Mouse (Mus musculus) hindbrain, embryonic 13.5 days (tissue): ENCODE measurements around the gene Emc8. TPM values are rescaled to one million over a fixed set of nuclear protein-coding genes. Genes with fewer than 3 reads are reported as not detected.
A peak's percentile ranks its signal among the peaks of the same experiment; 100 is the strongest.

Experiments used
- ATAC-seq: fragments of 200-750 bp; cut with Nextera tagmentation; 2 replicates; pipeline ENCODE4 v1.8.0; 2017; ENCODE audit warnings: moderate TSS enrichment; ENCODE audit not compliant: low FRiP score
- H3K27ac ChIP-seq: fragments of 300-500 bp; sonication (generic); 2 replicates; pipeline ENCODE4 v1.5.1; 2015; ENCODE audit warnings: inconsistent platforms, mild to moderate bottlenecking, moderate library complexity
- H3K27me3 ChIP-seq: fragments of 300-500 bp; sonication (generic); 2 replicates; pipeline ENCODE4 v1.6.1; 2015; ENCODE audit warnings: mild to moderate bottlenecking, inconsistent platforms
- H3K36me3 ChIP-seq: fragments of 300-500 bp; sonication (generic); 2 replicates; pipeline ENCODE4 v1.6.1; 2015; ENCODE audit warnings: mild to moderate bottlenecking, inconsistent platforms
- H3K4me1 ChIP-seq: fragments of 300-500 bp; sonication (generic); replicated peaks from 2 replicates; pipeline ENCODE4 v1.6.1; 2015; ENCODE audit warnings: inconsistent platforms
- H3K4me2 ChIP-seq: fragments of 300-500 bp; sonication (generic); 2 replicates; pipeline ENCODE4 v1.6.1; 2015; ENCODE audit warnings: inconsistent platforms, mild to moderate bottlenecking, moderate library complexity
- H3K4me3 ChIP-seq: fragments of 300-500 bp; sonication (generic); 2 replicates; pipeline ENCODE4 v1.5.1; 2015; ENCODE audit warnings: mild to moderate bottlenecking, inconsistent platforms
- H3K9ac ChIP-seq: fragments of 300-500 bp; sonication (generic); 2 replicates; pipeline ENCODE4 v1.6.1; 2015; ENCODE audit warnings: mild to moderate bottlenecking, inconsistent platforms
- H3K9me3 ChIP-seq: fragments of 300-500 bp; sonication (generic); 2 replicates; pipeline ENCODE4 v1.6.1; 2016; ENCODE audit warnings: inconsistent platforms
- WGBS: fragments of 180-500 bp; shearing (Covaris S2); methylation state at CpG from one replicate; pipeline ENCODE4 v1.1.7; 2015; 5-methylcytosine and 5-hydroxymethylcytosine counted together
- polyA plus RNA-seq: library from polyadenylated mRNA; unstranded; fragments of >200 nt; fragmentation: Nextera tagmentation; extraction: Ambion mirVana; gene quantifications from 2 replicates; pipeline ENCODE4 v1.2.1, GENCODE M21; 2015

The Emc8 gene
- polyA plus RNA-seq, 1 experiment from 2014 or later: 150 TPM

- Histone ChIP-seq H3K36me3 (no peaks in the 10 kb centered on the region), H3K27me3 (peaks cover 52% of the 10 kb centered on the region), H3K4me2 (no peak overlapping the region), H3K9ac (no peak overlapping the region), H3K4me3 (no peak overlapping the region), H3K9me3 (no peaks in the 10 kb centered on the region), H3K27ac (no peak overlapping the region), H3K4me1 (peaks cover 20% of the 10 kb centered on the region)
- ATAC-seq: no peak
- WGBS: 80% methylated on average over 21 of the region's 21 CpGs
These were observed 36.7 kb downstream of the Emc8 start for GRCm38 (mm10) chr8:120631441-120632375.

- 55% methylated on average over 6 of the region's 6 CpGs for WGBS
- Histone ChIP-seq H3K27me3 (peaks cover 47% of the 10 kb centered on the region), H3K9ac (no peak overlapping the region), H3K27ac (no peak overlapping the region), H3K4me1 (peaks cover 20% of the 10 kb centered on the region), H3K9me3 (no peaks in the 10 kb centered on the region), H3K4me3 (no peak overlapping the region), H3K4me2 (no peak overlapping the region), H3K36me3 (no peaks in the 10 kb centered on the region)
- ATAC-seq: no peak
These were observed 37.5 kb downstream of the Emc8 start for GRCm38 (mm10) chr8:120630848-120631247.

- Histone ChIP-seq H3K36me3 (no peaks in the 10 kb centered on the region), H3K9me3 (no peaks in the 10 kb centered on the region), H3K4me3 (no peak overlapping the region), H3K4me2 (no peak overlapping the region), H3K4me1 (peaks cover 20% of the 10 kb centered on the region), H3K27me3 (peaks cover 39% of the 10 kb centered on the region), H3K27ac (no peak overlapping the region), H3K9ac (no peak overlapping the region)
- no peak for ATAC-seq
- 45% methylated on average over 5 of the region's 5 CpGs for WGBS
These were observed 38.3 kb downstream of the Emc8 start for GRCm38 (mm10) chr8:120630031-120630430.

- no peak overlapping the region for H3K4me2 ChIP-seq
- H3K27me3 ChIP-seq: peaks cover 12% of the 10 kb centered on the region; the same call in 1 of the 2 replicates
- H3K27ac ChIP-seq: no peak overlapping the region
- H3K9ac ChIP-seq: no peak overlapping the region
- H3K9me3 ChIP-seq: no peaks in the 10 kb centered on the region
- no peak for ATAC-seq
- no peak overlapping the region for H3K4me3 ChIP-seq
- 79% methylated on average over 5 of the region's 5 CpGs for WGBS
- no peaks in the 10 kb centered on the region for H3K4me1 ChIP-seq
- H3K36me3 ChIP-seq: no peaks in the 10 kb centered on the region
These were observed 41.1 kb downstream of the Emc8 start for GRCm38 (mm10) chr8:120627298-120627697.

GRCm38 (mm10) chr8:120626461-120626860 is 41.9 kb downstream of the Emc8 start:
- Histone ChIP-seq H3K36me3 (no peaks in the 10 kb centered on the region), H3K27ac (no peak overlapping the region), H3K4me1 (peaks cover 8% of the 10 kb centered on the region), H3K27me3 (0 out of 2 replicates have a peak, but pooled peaks cover 6% of the 10 kb centered on the region), H3K4me2 (no peak overlapping the region), H3K9me3 (no peaks in the 10 kb centered on the region), H3K9ac (no peak overlapping the region), H3K4me3 (no peak overlapping the region)
- 69% methylated on average over 10 of the region's 11 CpGs for WGBS
- no peak for ATAC-seq

GRCm38 (mm10) chr8:120623608-120624007 is 44.8 kb downstream of the Emc8 start:
- no peaks in the 10 kb centered on the region for H3K9me3 ChIP-seq
- H3K27ac ChIP-seq: no peak overlapping the region
- no peak overlapping the region for H3K4me3 ChIP-seq
- H3K36me3 ChIP-seq: no peaks in the 10 kb centered on the region
- WGBS: 40% methylated on average over 2 of the region's 2 CpGs
- no peak overlapping the region for H3K4me2 ChIP-seq
- peaks cover 14% of the 10 kb centered on the region for H3K4me1 ChIP-seq
- no peak for ATAC-seq
- no peak overlapping the region for H3K9ac ChIP-seq
- no peaks in the 10 kb centered on the region for H3K27me3 ChIP-seq

- peaks cover 27% of the 10 kb centered on the region for H3K4me1 ChIP-seq
- no peak overlapping the region for H3K4me2 ChIP-seq
- no peak overlapping the region for H3K9ac ChIP-seq
- H3K27me3 ChIP-seq: no peaks in the 10 kb centered on the region
- ATAC-seq: no peak
- H3K36me3 ChIP-seq: no peaks in the 10 kb centered on the region
- no peak overlapping the region for H3K4me3 ChIP-seq
- H3K27ac ChIP-seq: no peak overlapping the region
- WGBS: 73% methylated on average over 14 of the region's 14 CpGs
- H3K9me3 ChIP-seq: no peaks in the 10 kb centered on the region
These were observed 46.2 kb downstream of the Emc8 start for GRCm38 (mm10) chr8:120622161-120622560.

- 51% methylated on average over 7 of the region's 7 CpGs for WGBS
- H3K27ac ChIP-seq: no peak overlapping the region
These were observed 47.9 kb downstream of the Emc8 start for GRCm38 (mm10) chr8:120620441-120620840.

GRCm38 (mm10) chr8:120619235-120620180 is 48.9 kb downstream of the Emc8 start:
- no peak overlapping the region for H3K9ac ChIP-seq
- no peak overlapping the region for H3K4me3 ChIP-seq
- H3K36me3 ChIP-seq: no peaks in the 10 kb centered on the region
- H3K4me1 ChIP-seq: peaks cover 44% of the 10 kb centered on the region
- WGBS: 75% methylated on average over 11 of the region's 11 CpGs
- no peak overlapping the region for H3K27ac ChIP-seq
- no peaks in the 10 kb centered on the region for H3K27me3 ChIP-seq
- no peaks in the 10 kb centered on the region for H3K9me3 ChIP-seq
- no peak overlapping the region for H3K4me2 ChIP-seq
- ATAC-seq: no peak

More at GRCm38 (mm10) chr8:120620441-120620840, 47.9 kb downstream of the Emc8 start:
- H3K36me3 ChIP-seq: no peaks in the 10 kb centered on the region
- no peak for ATAC-seq
- no peak overlapping the region for H3K4me2 ChIP-seq
- peaks cover 44% of the 10 kb centered on the region for H3K4me1 ChIP-seq
- no peaks in the 10 kb centered on the region for H3K9me3 ChIP-seq
- no peaks in the 10 kb centered on the region for H3K27me3 ChIP-seq
- H3K4me3 ChIP-seq: no peak overlapping the region
- H3K9ac ChIP-seq: no peak overlapping the region

GRCm38 (mm10) chr8:120618110-120618509 is 50.3 kb downstream of the Emc8 start:
- Histone ChIP-seq H3K4me3 (no peak overlapping the region), H3K4me2 (peak overlapping the region; percentile 22), H3K36me3 (no peaks in the 10 kb centered on the region), H3K4me1 (peaks cover 44% of the 10 kb centered on the region), H3K27ac (peak overlapping the region; percentile 70; the same call in 1 of the 2 replicates), H3K27me3 (no peaks in the 10 kb centered on the region), H3K9ac (peak overlapping the region; percentile 47; the same call in 1 of the 2 replicates), H3K9me3 (no peaks in the 10 kb centered on the region)
- 0% methylated on average over 6 of the region's 6 CpGs for WGBS
- peak; percentile 55 for ATAC-seq

GRCm38 (mm10) chr8:120616663-120617626 is 51.4 kb downstream of the Emc8 start:
- Histone ChIP-seq H3K9me3 (no peaks in the 10 kb centered on the region), H3K36me3 (no peaks in the 10 kb centered on the region), H3K4me2 (no peak overlapping the region), H3K27me3 (no peaks in the 10 kb centered on the region), H3K4me1 (peaks cover 41% of the 10 kb centered on the region), H3K4me3 (no peak overlapping the region), H3K27ac (peak overlapping the region; percentile 76), H3K9ac (peak overlapping the region; percentile 53; the same call in 1 of the 2 replicates)
- 22% methylated on average over 7 of the region's 8 CpGs for WGBS
- peak; percentile 73 for ATAC-seq
